Mouse (Mus musculus) embryonic facial prominence, embryonic 14.5 days (tissue): ENCODE results near the gene Ascl4. TPM values are rescaled to one million over a fixed set of nuclear protein-coding genes. Genes with fewer than 3 reads are reported as not detected.
A peak's percentile ranks its signal among the peaks of the same experiment; 100 is the strongest.

ENCODE experiments used
- ATAC-seq: fragments of 200-750 bp; cut with Nextera tagmentation; 2 replicates; pipeline ENCODE4 v1.8.0; 2017; ENCODE audit warnings: low read depth, moderate number of reproducible peaks, moderate TSS enrichment
- DNase-seq: peaks from one replicate; pipeline ENCODE4 v3.0.0-alpha.2; 2015; ENCODE audit warnings: low spot score
- H3K27ac ChIP-seq: fragments of 300-500 bp; sonication (generic); replicated peaks from 2 replicates; pipeline ENCODE4 v1.5.1; 2014; ENCODE audit warnings: low read depth, mild to moderate bottlenecking, low read length, moderate library complexity
- H3K27me3 ChIP-seq: fragments of 300-500 bp; sonication (generic); replicated peaks from 2 replicates; pipeline ENCODE4 v1.6.1; 2014; ENCODE audit warnings: low read length; ENCODE audit not compliant: control insufficient read depth, insufficient read depth
- H3K36me3 ChIP-seq: fragments of 300-500 bp; sonication (generic); 2 replicates; pipeline ENCODE4 v1.6.1; 2014; ENCODE audit warnings: low read length, mixed read lengths; ENCODE audit not compliant: control insufficient read depth, insufficient read depth
- H3K4me1 ChIP-seq: fragments of 300-500 bp; sonication (generic); 2 replicates; pipeline ENCODE4 v1.6.1; 2014; ENCODE audit warnings: antibody characterized with exemption, low read length; ENCODE audit not compliant: control insufficient read depth, insufficient read depth
- H3K4me2 ChIP-seq: fragments of 300-500 bp; sonication (generic); 2 replicates; pipeline ENCODE4 v1.6.1; 2014; ENCODE audit warnings: low read depth, mild to moderate bottlenecking, low read length, moderate library complexity, mixed read lengths
- H3K4me3 ChIP-seq: fragments of 300-500 bp; sonication (generic); 2 replicates; pipeline ENCODE4 v1.5.1; 2014; ENCODE audit warnings: low read depth, mild to moderate bottlenecking, low read length
- H3K9ac ChIP-seq: fragments of 300-500 bp; sonication (generic); 2 replicates; pipeline ENCODE4 v1.6.1; 2014; ENCODE audit warnings: low read depth, mild to moderate bottlenecking, low read length, moderate library complexity, mixed read lengths
- H3K9me3 ChIP-seq: fragments of 300-500 bp; sonication (generic); 2 replicates; pipeline ENCODE4 v1.6.1; 2016; ENCODE audit warnings: low read length; ENCODE audit not compliant: control insufficient read depth
- WGBS: fragments of 180-500 bp; shearing (Covaris S2); extraction: QIAGEN DNeasy Blood & Tissue Kit; methylation state at CpG from one replicate; pipeline ENCODE4 v1.1.7; 2014; 5-methylcytosine and 5-hydroxymethylcytosine counted together
- polyA plus RNA-seq: library from polyadenylated mRNA; unstranded; fragments of >200 nt; fragmentation: Nextera tagmentation; extraction: Ambion mirVana; gene quantifications from 2 replicates; pipeline ENCODE4 v1.2.1, GENCODE M21; 2014

Ascl4 gene
- polyA plus RNA-seq, 1 experiment from 2014 or later: 0.49 TPM

- Histone ChIP-seq H3K27ac (no peak overlapping the region), H3K9me3 (no peaks in the 10 kb centered on the region), H3K36me3 (peaks cover 95% of the 10 kb centered on the region), H3K4me1 (no peaks in the 10 kb centered on the region), H3K4me2 (no peak overlapping the region), H3K27me3 (no peaks in the 10 kb centered on the region), H3K9ac (no peak overlapping the region), H3K4me3 (no peak overlapping the region)
- DNase-seq (no peak), ATAC-seq (no peak)
- 94% methylated on average over 8 of the region's 8 CpGs for WGBS
Measured at GRCm38 (mm10) chr10:85948483-85949196, 21.2 kb downstream of the Ascl4 start.

DNA sequence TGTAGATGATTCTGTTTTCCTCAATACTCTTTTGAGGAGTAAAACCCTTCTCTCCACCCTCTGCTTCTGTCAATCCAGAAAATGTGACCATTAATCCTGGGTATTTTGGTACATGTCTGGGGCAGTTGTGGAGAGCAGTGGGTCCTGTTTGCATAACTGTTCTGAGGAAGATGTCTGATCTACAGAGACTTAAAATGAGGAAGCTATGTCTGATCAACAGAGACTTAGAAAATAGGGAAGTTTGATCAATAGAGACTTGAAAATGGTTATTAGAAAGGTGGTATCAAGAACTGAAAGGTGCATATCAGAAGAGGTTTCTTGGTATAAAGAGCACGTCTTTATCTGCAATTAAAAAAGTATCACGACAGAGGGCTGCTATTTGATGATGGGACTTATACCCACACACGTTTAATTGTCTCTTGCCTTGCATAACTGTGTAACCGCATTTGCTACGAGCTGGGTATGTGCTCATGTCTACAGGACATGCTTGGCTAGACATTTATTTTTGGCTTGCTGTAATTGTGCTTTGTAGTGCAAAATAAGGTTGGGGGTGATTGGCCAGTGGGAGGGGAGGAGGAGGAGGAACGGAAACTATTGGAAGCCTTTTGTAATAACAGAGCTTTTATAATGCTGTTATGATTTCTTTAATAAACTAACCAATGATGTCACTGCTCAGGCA is 24.4 kb downstream of the Ascl4 start:
- Histone ChIP-seq H3K4me1 (0 out of 2 replicates have a peak, but pooled peaks cover 3% of the 10 kb centered on the region), H3K27ac (no peak overlapping the region), H3K9ac (no peak overlapping the region), H3K27me3 (no peaks in the 10 kb centered on the region), H3K4me3 (no peak overlapping the region), H3K9me3 (no peaks in the 10 kb centered on the region), H3K36me3 (peaks cover 84% of the 10 kb centered on the region), H3K4me2 (no peak overlapping the region)
- ATAC-seq: no peak
- DNase-seq: no peak
- WGBS: 84% methylated on average over 6 of the region's 6 CpGs

- Histone ChIP-seq H3K4me2 (no peak overlapping the region), H3K27me3 (no peaks in the 10 kb centered on the region), H3K4me1 (0 out of 2 replicates have a peak, but pooled peaks cover 3% of the 10 kb centered on the region), H3K4me3 (no peak overlapping the region), H3K9me3 (no peaks in the 10 kb centered on the region), H3K9ac (no peak overlapping the region), H3K27ac (no peak overlapping the region), H3K36me3 (peaks cover 70% of the 10 kb centered on the region)
- WGBS: 72% methylated on average over 3 of the region's 3 CpGs
- DNase-seq: no peak
- ATAC-seq: no peak
Measured at GRCm38 (mm10) chr10:85953401-85953800, 25.9 kb downstream of the Ascl4 start.

- H3K36me3 ChIP-seq: peaks cover 60% of the 10 kb centered on the region
Measured at GRCm38 (mm10) chr10:85954429-85954828, 26.9 kb downstream of the Ascl4 start.

GRCm38 (mm10) chr10:85956871-85957419 is 29.5 kb downstream of the Ascl4 start:
- peak overlapping the region; percentile 66 for H3K4me2 ChIP-seq
- no peaks in the 10 kb centered on the region for H3K9me3 ChIP-seq
- H3K36me3 ChIP-seq: peaks cover 37% of the 10 kb centered on the region
- H3K9ac ChIP-seq: peak overlapping the region; percentile 96
- H3K4me3 ChIP-seq: peak overlapping the region; percentile 92
- WGBS: 2% methylated on average over 20 of the region's 20 CpGs
- ATAC-seq (no peak), DNase-seq (no peak)
- H3K27me3 ChIP-seq: no peaks in the 10 kb centered on the region
- 0 out of 2 replicates have a peak, but pooled peaks cover 3% of the 10 kb centered on the region for H3K4me1 ChIP-seq
- peak overlapping the region; percentile 79 for H3K27ac ChIP-seq

More at GRCm38 (mm10) chr10:85954429-85954828, 26.9 kb downstream of the Ascl4 start:
- Histone ChIP-seq H3K4me2 (no peak overlapping the region), H3K4me3 (no peak overlapping the region), H3K9me3 (no peaks in the 10 kb centered on the region), H3K9ac (no peak overlapping the region), H3K27ac (no peak overlapping the region), H3K27me3 (no peaks in the 10 kb centered on the region), H3K4me1 (0 out of 2 replicates have a peak, but pooled peaks cover 3% of the 10 kb centered on the region)
- no peak for ATAC-seq
- 77% methylated on average over 2 of the region's 2 CpGs for WGBS
- no peak for DNase-seq

DNA sequence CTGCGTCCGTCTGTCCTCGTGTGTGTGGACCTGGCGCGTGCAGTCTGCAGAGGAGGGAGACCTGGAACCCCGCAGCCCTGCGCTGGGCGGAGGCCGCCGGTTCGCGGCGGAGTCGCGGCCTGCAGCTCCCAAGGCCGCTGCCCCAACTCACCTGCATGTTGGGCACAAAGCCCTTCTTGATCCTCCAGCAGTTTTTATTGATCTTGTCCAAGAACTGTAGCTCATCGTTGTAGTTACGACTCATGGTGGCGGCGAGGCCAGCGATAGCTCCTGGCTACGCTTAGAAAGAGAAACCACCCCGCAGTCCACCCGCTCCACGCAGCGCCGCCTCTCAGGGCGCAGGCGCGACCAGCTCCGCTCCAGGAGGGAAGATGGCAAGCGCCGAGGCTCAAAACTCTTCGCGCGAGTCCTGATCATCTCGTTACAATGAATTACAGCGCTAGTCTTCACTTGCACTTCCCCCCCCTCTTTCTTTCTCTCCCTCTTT is 30.0 kb downstream of the Ascl4 start, which contains the start of gene Rtcb:
Gene Rtcb (minus strand): TSS at position 360 of the 487 bp plus-strand sequence.
- WGBS: under 1% methylated on average over 23 of the region's 38 CpGs
- H3K4me2 ChIP-seq: peak within 1 kb of the TSS; percentile 66

GRCm38 (mm10) chr10:85962897-85963296 is 35.4 kb downstream of the Ascl4 start:
- H3K9ac ChIP-seq: no peak overlapping the region
- H3K27me3 ChIP-seq: no peaks in the 10 kb centered on the region
- DNase-seq: no peak
- H3K4me2 ChIP-seq: no peak overlapping the region
- no peaks in the 10 kb centered on the region for H3K36me3 ChIP-seq
- no peak for ATAC-seq
- no peaks in the 10 kb centered on the region for H3K4me1 ChIP-seq
- 61% methylated on average over 9 of the region's 9 CpGs for WGBS
- H3K27ac ChIP-seq: no peak overlapping the region
- no peaks in the 10 kb centered on the region for H3K9me3 ChIP-seq
- no peak overlapping the region for H3K4me3 ChIP-seq

More for the DNA sequence above, 30.0 kb downstream of the Ascl4 start, which contains the start of gene Rtcb:
- H3K4me3 ChIP-seq: peak within 1 kb of the TSS; percentile 92
- H3K9me3 ChIP-seq: no peaks in the 10 kb centered on the region
- H3K27ac ChIP-seq: peak within 1 kb of the TSS; percentile 79
- H3K27me3 ChIP-seq: no peaks in the 10 kb centered on the region
- DNase-seq (peak; percentile 97), ATAC-seq (peak; percentile 96)
- peak within 1 kb of the TSS; percentile 96 for H3K9ac ChIP-seq
- peaks cover 31% of the 10 kb centered on the region for H3K36me3 ChIP-seq
- H3K4me1 ChIP-seq: 0 out of 2 replicates have a peak, but pooled peaks cover 3% of the 10 kb centered on the region

DNA sequence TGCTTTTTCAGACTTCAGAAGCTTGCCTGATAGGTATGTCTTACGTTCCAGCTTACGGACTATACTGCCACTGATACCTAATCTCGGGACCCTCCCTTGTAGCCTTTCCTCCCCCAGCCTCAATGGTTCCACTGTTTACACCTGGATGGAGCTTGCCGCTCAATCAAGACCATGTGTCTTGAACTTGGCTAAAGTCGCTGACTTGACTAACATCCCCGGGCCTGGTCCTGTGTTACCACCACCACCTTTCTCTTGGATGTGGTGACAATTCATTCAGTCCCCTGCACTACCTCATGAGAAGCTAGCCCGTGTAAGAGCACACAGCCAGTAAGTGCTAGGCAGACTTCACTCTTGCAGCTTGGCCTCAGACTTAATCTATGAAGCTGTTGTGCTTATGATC is 36.8 kb downstream of the Ascl4 start:
- ATAC-seq: no peak
- Histone ChIP-seq H3K4me2 (no peak overlapping the region), H3K9me3 (no peaks in the 10 kb centered on the region), H3K4me1 (no peaks in the 10 kb centered on the region), H3K27me3 (no peaks in the 10 kb centered on the region), H3K27ac (no peak overlapping the region), H3K4me3 (no peak overlapping the region), H3K36me3 (no peaks in the 10 kb centered on the region), H3K9ac (no peak overlapping the region)
- WGBS: 79% methylated on average over 7 of the region's 7 CpGs
- no peak for DNase-seq
